9 mouse cellular contexts compared by ENCODE assay signal in the genomic region with DNA sequence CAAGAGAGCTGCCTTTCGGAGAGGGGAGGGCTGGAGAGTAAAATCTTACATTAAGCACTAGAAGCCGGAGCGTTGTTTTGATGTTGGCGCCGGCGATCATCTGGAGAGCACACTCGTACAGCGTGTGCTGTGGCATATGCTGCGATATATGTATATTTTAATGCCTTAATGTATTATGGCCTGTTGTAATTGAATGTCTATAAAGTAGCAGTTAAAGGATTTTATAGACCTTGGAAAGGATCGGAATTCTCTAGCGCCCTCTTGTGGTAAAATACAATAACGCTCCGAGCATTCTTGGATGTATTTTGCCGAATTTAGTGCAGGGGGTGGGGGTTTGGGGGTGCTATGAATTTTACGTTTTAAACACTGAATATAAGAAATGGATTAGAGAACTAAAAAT.
DNase-seq lines count a peak whose midpoint lies in the region; ATAC-seq lines count a peak whose summit lies in the region.
"Had no signal": no experiment of that assay in that cellular context is flagged by ENCODE, and none has a peak within 500 bp of the region (broad histone marks: within the 10 kb centered on the region; RNA-seq: fewer than 3 reads in every experiment).

No protein-coding gene starts in this region.

- no peak for ATAC-seq in forebrain, embryonic 11.5 days (replicated peaks; ENCODE audit: low FRiP score)
- ATAC-seq in hindbrain, embryonic 14.5 days (ENCODE audit: low FRiP score): peak; percentile 40; the same call in 1 of the 2 replicates
- no peak for ATAC-seq in monocyte, adult 5-6 weeks (replicated peaks; ENCODE audit: insufficient number of reproducible peaks, low FRiP score, low TSS enrichment, poor library complexity, severe bottlenecking)

- no peak overlapping the region for H3K9ac ChIP-seq in forebrain, embryonic 11.5 days (ENCODE audit: low read length)
- H3K9ac ChIP-seq in hindbrain, embryonic 14.5 days: peak overlapping the region; percentile 26; the same call in 1 of the 2 replicates

- peaks cover 49% of the 10 kb centered on the region for H3K27me3 ChIP-seq in forebrain, embryonic 10.5 days (ENCODE audit: poor library complexity, severe bottlenecking)
- H3K27me3 ChIP-seq in forebrain, embryonic 11.5 days (ENCODE audit: control insufficient read depth, insufficient read depth, low read length): no peaks in the 10 kb centered on the region; the same call in 1 of the 2 replicates
- peaks cover 67% of the 10 kb centered on the region for H3K27me3 ChIP-seq in embryonic facial prominence, embryonic 10.5 days (replicated peaks; ENCODE audit: low read depth, poor library complexity, severe bottlenecking)
- H3K27me3 ChIP-seq in hindbrain, embryonic 14.5 days (ENCODE audit: control insufficient read depth, insufficient read depth, low read length): 0 out of 2 replicates have a peak, but pooled peaks cover 14% of the 10 kb centered on the region

- no peak overlapping the region for H3K27ac ChIP-seq in forebrain, embryonic 10.5 days
- no peak overlapping the region for H3K27ac ChIP-seq in forebrain, embryonic 11.5 days (ENCODE audit: low read depth, low read length)
- no peak overlapping the region for H3K27ac ChIP-seq in embryonic facial prominence, embryonic 10.5 days (replicated peaks)
- H3K27ac ChIP-seq in hindbrain, embryonic 14.5 days: no peak overlapping the region

- no peaks in the 10 kb centered on the region for H3K36me3 ChIP-seq in forebrain, embryonic 10.5 days (replicated peaks)
- no peaks in the 10 kb centered on the region for H3K36me3 ChIP-seq in forebrain, embryonic 11.5 days (ENCODE audit: control insufficient read depth, insufficient read depth, low read length)
- no peaks in the 10 kb centered on the region for H3K36me3 ChIP-seq in embryonic facial prominence, embryonic 10.5 days (replicated peaks)
- H3K36me3 ChIP-seq in hindbrain, embryonic 14.5 days (replicated peaks; ENCODE audit: control insufficient read depth, insufficient read depth): no peaks in the 10 kb centered on the region
- H3K36me3 ChIP-seq: G1E had no signal

- H3K4me2 ChIP-seq in forebrain, embryonic 11.5 days (ENCODE audit: low read depth, low read length, severe bottlenecking): no peak overlapping the region
- peak overlapping the region; percentile 41 for H3K4me2 ChIP-seq in hindbrain, embryonic 14.5 days (replicated peaks)

- DNase-seq in forebrain, embryonic 10.5 days (ENCODE audit: extremely low spot score, low spot score): no peak
- DNase-seq in forebrain, embryonic 11.5 days (ENCODE audit: low spot score): no peak
- DNase-seq in MN1 (ENCODE audit: low spot score): peak; percentile 22
- DNase-seq in embryonic facial prominence, embryonic 10.5 days (ENCODE audit: low spot score): peak; percentile 14
- DNase-seq in hindbrain, embryonic 14.5 days (ENCODE audit: low spot score): peak; percentile 86
- DNase-seq in layer of hippocampus, postnatal 25 days (ENCODE audit: extremely low spot score in 1 of 2, low spot score in 1 of 2): peak; percentile 17 to 30
- DNase-seq in naive thymus-derived CD4-positive, alpha-beta T cell, adult 2 months (ENCODE audit: low read depth): peak; percentile 81

- H3K4me3 ChIP-seq in forebrain, embryonic 10.5 days: peak overlapping the region; percentile 16; the same call in 1 of the 2 replicates
- no peak overlapping the region for H3K4me3 ChIP-seq in forebrain, embryonic 11.5 days (ENCODE audit: low read depth, low read length)
- H3K4me3 ChIP-seq in embryonic facial prominence, embryonic 10.5 days: no peak overlapping the region
- peak overlapping the region; percentile 12 for H3K4me3 ChIP-seq in hindbrain, embryonic 14.5 days (replicated peaks; ENCODE audit: low read length)

- no peaks in the 10 kb centered on the region for H3K4me1 ChIP-seq in forebrain, embryonic 10.5 days
- no peaks in the 10 kb centered on the region for H3K4me1 ChIP-seq in forebrain, embryonic 11.5 days (replicated peaks; ENCODE audit: control insufficient read depth, insufficient read depth, low read length)
- H3K4me1 ChIP-seq in embryonic facial prominence, embryonic 10.5 days: no peaks in the 10 kb centered on the region
- H3K4me1 ChIP-seq in hindbrain, embryonic 14.5 days (replicated peaks; ENCODE audit: control insufficient read depth, insufficient read depth, low read length): no peaks in the 10 kb centered on the region

- WGBS in forebrain, embryonic 10.5 days: 22% methylated on average over 15 of the region's 15 CpGs
- WGBS in forebrain, embryonic 11.5 days: 19% methylated on average over 15 of the region's 15 CpGs
- 17% methylated on average over 15 of the region's 15 CpGs for WGBS in embryonic facial prominence, embryonic 10.5 days
- WGBS in hindbrain, embryonic 14.5 days: 17% methylated on average over 15 of the region's 15 CpGs

- no peaks in the 10 kb centered on the region for H3K9me3 ChIP-seq in forebrain, embryonic 10.5 days
- no peaks in the 10 kb centered on the region for H3K9me3 ChIP-seq in forebrain, embryonic 11.5 days (ENCODE audit: control insufficient read depth, low read length)
- H3K9me3 ChIP-seq in embryonic facial prominence, embryonic 10.5 days: no peaks in the 10 kb centered on the region
- no peaks in the 10 kb centered on the region for H3K9me3 ChIP-seq in hindbrain, embryonic 14.5 days (ENCODE audit: control insufficient read depth, low read length)
- H3K9me3 ChIP-seq: G1E had no signal

Comparison
In these comparisons a context has a peak if more than half of its experiments do, and no peak if none do; other contexts are left out.
1. H3K4me3 ChIP-seq: peak in forebrain, embryonic 10.5 days (single experiment) and hindbrain, embryonic 14.5 days (single experiment); none in forebrain, embryonic 11.5 days (single experiment) and embryonic facial prominence, embryonic 10.5 days (single experiment).
2. DNase-seq: peak in MN1 (single experiment), embryonic facial prominence, embryonic 10.5 days (single experiment), hindbrain, embryonic 14.5 days (single experiment), layer of hippocampus, postnatal 25 days (2 of 2) and naive thymus-derived CD4-positive, alpha-beta T cell, adult 2 months (single experiment); none in forebrain, embryonic 10.5 days (single experiment) and forebrain, embryonic 11.5 days (single experiment).